Mouse (Mus musculus): ENCODE measurements around the gene Lrriq4. TPM values are rescaled to one million over a fixed set of nuclear protein-coding genes. Genes with fewer than 3 reads are reported as not detected.

The Lrriq4 gene
- polyA plus RNA-seq (2017; shearing (Covaris generic)), result not detected

DNA sequence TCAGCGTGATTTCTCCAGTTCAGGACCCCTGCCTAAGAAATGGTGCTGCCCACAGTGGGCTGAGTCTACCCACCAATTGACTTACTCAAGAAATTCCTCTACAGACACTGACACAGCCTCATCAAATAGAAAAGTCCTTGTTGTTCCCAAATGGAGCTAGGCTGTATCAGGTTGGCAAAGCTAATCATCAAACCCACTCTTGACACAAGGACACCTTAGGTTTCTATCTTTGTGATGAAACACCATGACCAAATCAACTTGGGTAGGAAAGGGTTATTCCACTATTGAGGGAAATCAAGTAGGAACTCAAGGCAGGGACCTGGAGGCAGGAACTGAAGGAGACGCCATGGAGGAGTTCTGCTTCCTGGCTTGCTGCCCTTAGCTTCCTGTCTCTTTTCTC is at the start of gene Lrriq4:
Gene Lrriq4 (plus strand): TSS at position 301 of the 400 bp plus-strand sequence.

DNA sequence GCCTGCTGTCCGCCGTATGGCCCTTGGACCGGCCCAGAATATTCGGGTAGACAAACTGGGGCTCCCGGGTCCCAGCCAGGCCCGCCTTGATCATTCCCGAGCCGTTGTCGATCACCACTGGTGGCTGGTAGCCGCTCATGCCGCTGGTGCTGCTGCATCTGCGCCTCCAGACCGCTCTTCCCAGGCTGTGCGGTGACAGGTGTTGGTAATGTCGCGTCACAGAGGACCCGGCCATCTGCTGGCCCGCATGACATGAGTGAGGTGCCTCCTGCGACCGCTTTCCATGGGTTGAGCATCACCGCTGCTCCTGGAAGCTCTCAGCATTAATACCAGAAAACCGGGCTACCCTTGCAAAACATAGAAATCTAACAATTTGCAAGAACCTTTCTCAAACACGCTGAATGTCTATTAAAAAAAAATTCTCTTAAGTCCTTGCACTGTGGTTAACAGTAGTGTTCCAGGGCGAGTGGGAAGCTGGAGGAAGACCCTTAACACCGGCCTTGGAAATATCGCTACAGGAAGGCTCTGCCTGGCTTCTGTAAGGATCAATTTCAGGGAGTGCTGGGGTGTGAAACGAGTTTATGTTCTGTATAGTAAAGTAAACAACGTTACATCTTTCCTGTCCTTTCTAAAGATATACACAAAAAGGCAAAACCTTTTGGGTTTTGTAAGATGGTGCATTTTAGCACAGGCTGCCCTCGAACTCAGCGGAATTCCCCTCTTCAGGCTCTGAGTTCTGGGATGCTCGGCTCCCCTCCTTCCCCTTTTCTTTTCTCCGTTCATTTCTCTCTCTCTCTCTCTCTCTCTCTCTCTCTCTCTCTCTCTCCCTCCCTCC is 44.4 kb upstream of the Lrriq4 start, which contains the start of gene Actrt3:
Gene Actrt3 (minus strand): TSS at position 229 of the 835 bp plus-strand sequence.

DNA sequence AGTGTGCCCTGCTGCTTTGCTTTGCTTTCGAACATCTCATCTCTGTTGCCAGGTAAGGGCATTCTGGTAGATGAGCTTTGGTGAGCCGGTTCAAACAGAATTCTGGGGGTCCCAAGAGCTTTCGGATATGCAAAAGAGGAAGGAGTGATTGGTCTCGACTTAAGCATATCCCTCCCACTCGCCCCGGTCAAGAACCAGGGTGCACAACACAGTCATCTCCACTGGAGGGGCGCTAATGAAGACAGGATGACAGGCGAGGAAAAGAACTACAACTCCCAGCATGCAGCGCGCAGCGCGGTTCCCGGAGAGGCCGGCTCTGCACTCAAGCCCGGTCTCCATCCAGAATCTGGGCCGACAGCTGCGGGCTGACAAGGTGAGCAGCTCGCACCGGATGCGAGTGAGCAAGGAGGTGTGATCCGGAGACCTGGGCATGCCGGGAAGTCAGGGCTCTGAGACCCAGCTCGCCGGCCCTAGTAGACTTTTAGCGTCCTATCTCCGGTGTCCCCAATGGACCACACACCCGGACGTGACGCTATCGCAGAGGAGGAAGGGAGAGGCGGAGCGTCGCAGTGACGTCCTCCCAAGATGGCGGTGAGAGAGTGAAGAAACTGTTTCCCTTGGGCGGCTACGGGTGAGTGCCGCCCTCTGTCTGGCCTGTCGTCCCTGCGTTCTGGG is 42.1 kb upstream of the Lrriq4 start, which contains the start of gene Mynn:
Gene Mynn (plus strand): TSS at position 1 of the 675 bp plus-strand sequence.

DNA sequence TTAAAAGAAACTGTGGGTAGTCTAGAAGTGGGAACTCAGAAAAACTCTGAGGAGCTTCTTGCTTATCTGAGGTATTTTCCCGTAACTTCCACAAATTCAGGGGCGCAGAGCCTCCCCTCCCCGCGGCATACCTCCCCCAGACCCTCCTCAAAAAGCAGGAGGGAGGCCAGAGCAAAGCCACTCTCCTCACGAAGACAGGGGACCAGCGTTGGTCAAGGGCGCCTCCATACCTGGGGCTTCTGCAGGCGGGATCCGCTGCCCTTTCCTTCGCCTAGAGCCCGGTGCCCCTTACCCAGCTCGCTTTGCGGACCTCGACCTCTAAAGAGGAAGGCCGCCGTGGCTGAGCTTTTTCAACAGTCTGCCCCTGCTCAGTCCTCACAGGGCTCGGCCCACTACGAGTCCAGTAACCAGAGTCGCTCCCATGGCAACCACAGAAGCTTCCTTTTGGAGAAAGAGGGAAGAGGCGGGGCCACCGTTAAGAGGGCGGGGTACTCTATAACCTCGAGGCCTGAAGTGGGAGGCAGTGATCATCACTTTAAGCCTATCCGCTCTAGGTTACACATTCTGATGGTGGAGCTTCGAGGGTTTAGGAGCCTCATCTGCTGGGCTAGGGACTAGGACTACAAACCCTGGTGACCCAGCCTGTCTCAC is 3.3 kb downstream of the Lrriq4 start, which contains the start of gene Lrrc34:
Gene Lrrc34 (minus strand): TSS at position 430 of the 651 bp plus-strand sequence.

DNA sequence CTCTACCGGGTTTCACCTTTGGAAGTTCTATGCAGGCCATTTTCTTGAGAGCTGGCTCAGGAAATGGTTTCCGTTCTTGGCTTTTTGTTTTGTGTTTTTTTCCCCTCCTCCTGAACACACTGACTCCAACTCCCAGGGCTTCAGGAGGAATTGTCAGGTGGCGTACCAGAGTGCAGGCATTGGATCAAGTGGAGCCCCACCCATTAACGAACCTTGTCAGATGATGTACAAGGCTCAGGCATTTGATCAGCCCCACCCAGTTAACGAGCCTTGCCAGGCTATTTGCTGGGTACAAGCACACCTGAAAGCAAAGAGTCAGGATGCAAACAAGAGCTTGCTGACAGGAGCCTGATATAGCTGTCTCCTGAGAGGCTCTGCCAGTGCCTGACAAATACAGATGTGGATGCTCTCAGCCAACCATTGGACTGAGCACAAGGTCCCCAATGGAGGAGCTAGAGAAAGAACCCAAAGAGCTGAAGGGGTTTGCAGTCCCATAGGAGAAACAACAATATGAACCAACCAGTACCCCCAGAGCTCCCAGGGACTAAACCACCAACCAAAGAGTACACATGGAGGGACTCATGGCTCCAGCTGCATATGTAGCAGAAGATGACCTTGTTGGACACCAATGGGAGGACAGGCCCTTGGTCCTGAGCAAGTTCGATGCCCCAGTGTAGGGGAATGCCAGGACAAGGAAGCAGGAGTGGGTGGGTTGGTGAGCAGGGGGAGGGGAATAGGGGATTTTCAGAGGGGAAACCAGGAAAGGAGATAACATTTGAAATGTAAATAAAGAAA is 55.6 kb downstream of the Lrriq4 start, which contains the start of gene Lrrc31:
Gene Lrrc31 (minus strand): TSS at position 133 of the 795 bp plus-strand sequence.

Other genes with a start within 250 kb of the Lrriq4 start
- under 1 TPM; 0.14 to 0.28 TPM for gene Mecom, start 96.5 kb upstream of the Lrriq4 start, polyA plus RNA-seq (2017; shearing (Covaris generic))
- not detected for gene Actrt3, start 44.6 kb upstream of the Lrriq4 start, polyA plus RNA-seq (2017; shearing (Covaris generic))
- 10 to 100 TPM; 34.1 to 38.0 TPM for gene Mynn, start 42.4 kb upstream of the Lrriq4 start, polyA plus RNA-seq (2017; shearing (Covaris generic))
- under 1 TPM in 1 of 2 experiments, not detected in 1; 0.11 TPM for gene Lrrc34, start 3.4 kb downstream of the Lrriq4 start, polyA plus RNA-seq (2017; shearing (Covaris generic))
- under 1 TPM; 0.08 to 0.69 TPM for gene Lrrc31, start 55.3 kb downstream of the Lrriq4 start, polyA plus RNA-seq (2017; shearing (Covaris generic))
- gene Samd7, start 101.8 kb downstream of the Lrriq4 start, polyA plus RNA-seq (2017; shearing (Covaris generic)), result not detected
- 10 to 100 TPM; 67.8 to 78.8 TPM for gene Sec62, start 148.4 kb downstream of the Lrriq4 start, polyA plus RNA-seq (2017; shearing (Covaris generic))
- gene Gpr160, start 211.4 kb downstream of the Lrriq4 start, polyA plus RNA-seq (2017; shearing (Covaris generic)), result 1 to 10 TPM; 4.4 to 7.3 TPM

All from activated CD4-positive, CD25-positive, alpha-beta regulatory T cell (primary cell).